Mouse (Mus musculus) brain, adult 2 months (tissue): Measurements from ENCODE around the gene Bckdha.

Source experiments
- DNase-seq: peaks from one replicate; pipeline ENCODE4 v3.0.0; 2011; ENCODE audit warnings: low read depth, low spot score

Bckdha gene

GRCm38 (mm10) chr7:25658657-25659472 lies at the start of gene Bckdha, which contains the start of gene Exosc5:
Bckdha (minus strand) TSS chr7:25658981.
Exosc5 (plus strand) TSS chr7:25659164.
- peak; percentile 100 for DNase-seq

DNA sequence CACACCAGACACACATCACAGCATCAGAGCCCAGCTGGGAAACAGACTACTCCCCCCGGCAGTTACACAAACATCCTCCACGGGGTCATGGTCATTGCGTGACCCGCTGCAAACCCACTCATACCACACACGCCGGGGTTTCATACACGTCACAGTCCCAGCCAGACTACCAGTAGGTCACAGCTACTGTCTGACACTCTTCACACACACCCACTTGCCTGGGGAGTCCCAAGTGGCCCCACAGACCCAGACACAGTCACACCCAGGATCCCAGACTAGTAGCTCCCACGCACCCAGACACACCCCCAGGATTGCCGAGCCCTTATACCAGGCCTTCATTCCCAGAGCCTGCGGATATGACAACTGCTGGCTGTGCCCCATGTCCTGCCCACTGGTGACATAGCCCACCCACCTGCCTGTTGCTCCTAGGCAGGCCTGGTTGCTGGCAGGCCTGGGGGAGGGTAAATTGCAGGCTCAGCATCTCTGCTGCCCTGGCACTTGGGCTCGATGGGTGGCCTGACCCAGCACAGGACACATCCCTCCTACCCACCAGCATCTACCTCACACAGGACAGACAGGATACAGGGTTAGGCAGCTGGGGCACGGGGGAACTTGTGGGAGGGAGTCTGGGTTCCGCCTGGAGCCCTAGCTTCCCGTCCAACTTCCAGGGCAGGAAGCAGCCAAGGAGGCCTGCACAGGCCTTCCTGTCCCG lies 49.0 kb upstream of the Bckdha start:
- peak; percentile 35 for DNase-seq

GRCm38 (mm10) chr7:25706578-25707170 lies 47.9 kb upstream of the Bckdha start:
- DNase-seq: peak; percentile 52

DNA sequence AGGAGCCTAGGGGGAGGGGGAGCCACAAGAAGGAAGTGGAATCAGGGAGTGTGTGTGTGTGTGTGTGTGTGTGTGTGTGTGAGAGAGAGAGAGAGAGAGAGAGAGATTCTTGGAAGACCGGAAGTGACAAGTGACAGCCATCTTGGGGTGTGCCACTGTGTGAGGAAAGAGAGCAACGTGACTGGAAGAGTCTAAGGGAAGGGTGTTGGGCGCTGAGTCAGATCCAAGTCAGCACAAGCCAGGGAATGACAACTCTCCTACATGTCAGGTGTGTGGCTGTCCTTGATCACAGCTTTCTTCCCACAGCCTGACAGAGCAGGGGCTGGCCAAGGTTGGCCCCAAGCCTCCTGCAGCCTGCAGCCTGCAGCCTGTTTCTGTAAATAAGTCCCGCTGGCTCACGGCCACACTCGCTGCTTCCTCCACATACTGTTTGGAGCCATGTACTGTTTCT lies 47.0 kb upstream of the Bckdha start:
- peak; percentile 80 for DNase-seq

GRCm38 (mm10) chr7:25704716-25705364 lies 46.1 kb upstream of the Bckdha start:
- DNase-seq: no peak

DNA sequence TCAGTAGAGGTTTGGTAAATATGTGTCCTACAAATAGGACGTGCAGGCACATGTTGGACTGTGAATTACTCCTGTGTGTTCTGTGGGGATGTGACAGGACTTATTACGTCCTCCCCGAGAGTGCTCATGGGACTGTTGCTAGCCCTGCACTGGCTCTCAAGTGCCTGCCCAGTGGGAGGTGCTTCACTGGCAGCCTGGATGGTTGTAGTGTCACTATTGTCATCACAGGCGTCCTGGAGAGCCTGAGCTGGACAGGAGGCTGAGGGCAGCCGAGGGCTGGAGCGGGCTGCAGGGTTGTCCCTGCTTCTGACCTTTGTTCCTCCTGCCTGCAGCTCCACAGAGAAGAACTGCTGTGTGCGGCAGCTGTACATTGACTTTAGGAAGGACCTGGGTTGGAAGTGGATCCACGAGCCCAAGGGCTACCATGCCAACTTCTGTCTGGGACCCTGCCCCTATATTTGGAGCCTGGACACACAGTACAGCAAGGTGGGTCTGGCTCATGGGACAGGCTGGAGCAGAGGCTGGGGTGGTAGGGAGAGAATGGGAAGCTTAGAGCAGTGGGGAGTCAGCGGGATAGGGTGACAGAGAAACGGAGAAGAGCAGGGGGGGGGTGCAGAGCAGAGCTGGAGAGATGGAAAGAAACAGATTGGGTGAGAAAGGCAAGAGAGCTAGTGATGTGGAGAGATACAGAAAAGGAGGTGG lies 45.2 kb upstream of the Bckdha start:
- DNase-seq: no peak

DNA sequence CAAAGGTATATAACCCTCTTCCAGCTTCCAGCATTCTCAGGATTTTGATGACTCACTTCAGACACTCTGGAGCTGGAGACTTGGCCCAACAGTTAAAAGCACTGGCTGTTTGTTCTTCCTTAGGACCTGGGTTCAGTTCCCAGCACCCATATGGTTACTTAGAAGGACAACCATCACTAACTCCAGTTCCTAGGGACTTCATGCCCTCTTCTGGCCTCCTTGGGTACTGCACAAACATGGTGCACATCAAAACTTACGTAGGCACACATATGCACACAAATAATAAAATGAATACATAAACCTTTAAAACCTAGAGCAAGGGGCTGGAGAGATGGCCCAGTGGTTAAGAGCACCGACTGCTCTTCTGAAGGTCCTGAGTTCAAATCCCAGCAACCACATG lies 43.6 kb upstream of the Bckdha start:
- no peak for DNase-seq

DNA sequence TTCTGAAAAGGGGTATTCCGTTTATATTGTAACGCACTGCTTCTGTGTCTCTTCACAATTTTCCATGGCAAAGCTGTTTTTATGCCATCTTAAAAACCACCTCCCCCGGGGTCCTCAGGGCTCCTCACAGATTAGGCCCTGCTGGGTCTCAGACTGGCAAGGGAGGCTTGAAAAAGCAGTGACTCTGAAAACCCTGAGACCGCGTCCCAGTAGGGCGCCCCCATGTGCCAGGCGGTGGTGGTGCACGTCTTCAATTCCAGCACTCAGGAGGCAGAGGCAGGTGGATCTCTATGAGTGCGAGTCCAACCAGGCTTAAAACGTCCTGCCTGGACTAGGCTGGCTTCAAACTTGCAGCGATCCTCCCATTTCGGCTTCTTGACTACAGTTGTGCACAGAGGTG lies 42.0 kb upstream of the Bckdha start:
- no peak for DNase-seq

- DNase-seq: no peak
Observed at GRCm38 (mm10) chr7:25699851-25700250, 41.1 kb upstream of the Bckdha start.

DNA sequence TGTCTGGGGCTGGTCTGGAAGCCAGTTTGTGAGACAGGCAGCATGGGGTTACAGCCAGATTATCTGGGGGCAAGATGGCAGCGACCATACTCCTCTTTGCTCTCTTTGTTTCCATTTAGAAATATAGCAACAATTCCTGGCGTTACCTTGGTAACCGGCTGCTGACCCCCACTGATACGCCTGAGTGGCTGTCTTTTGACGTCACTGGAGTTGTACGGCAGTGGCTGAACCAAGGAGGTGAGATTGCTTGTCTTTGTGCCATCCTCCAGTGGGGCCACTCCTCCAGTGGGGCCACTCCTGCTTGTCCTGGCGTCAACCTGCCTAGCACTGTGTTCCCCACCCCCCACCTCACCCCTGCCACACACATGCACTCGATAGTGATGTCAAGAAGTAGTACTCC lies 35.3 kb upstream of the Bckdha start:
- no peak for DNase-seq

GRCm38 (mm10) chr7:25690051-25690450 lies 31.3 kb upstream of the Bckdha start:
- no peak for DNase-seq

DNA sequence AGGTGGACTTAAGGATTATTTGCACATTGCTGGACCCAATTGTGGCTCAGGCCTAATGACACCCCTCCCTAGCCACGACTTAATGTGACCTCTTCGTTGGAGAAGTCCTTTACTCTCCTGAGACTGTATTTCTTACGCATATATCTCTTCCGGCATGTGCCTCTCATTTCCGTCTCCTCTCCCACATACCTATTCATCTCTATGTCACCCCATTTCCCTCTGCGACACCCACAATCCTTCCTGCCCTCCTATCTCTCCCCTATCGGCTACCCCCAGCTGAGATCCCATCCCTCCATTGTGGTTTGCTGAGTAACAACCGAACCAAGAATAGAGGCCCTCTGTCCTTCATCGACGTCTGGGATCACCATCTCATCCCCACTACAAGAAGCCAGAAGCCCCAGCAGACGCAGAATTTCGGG lies 30.8 kb upstream of the Bckdha start:
- DNase-seq: no peak

- peak; percentile 42 for DNase-seq
Observed at GRCm38 (mm10) chr7:25688810-25689586, 30.2 kb upstream of the Bckdha start.

GRCm38 (mm10) chr7:25687811-25688401 lies 29.1 kb upstream of the Bckdha start:
- no peak for DNase-seq

- peak; percentile 32 for DNase-seq
Observed at GRCm38 (mm10) chr7:25686680-25687531, 28.1 kb upstream of the Bckdha start, which contains the start of gene Tgfb1. Tgfb1 (plus strand) TSS chr7:25687002.

GRCm38 (mm10) chr7:25685926-25686470 lies 27.2 kb upstream of the Bckdha start:
- no peak for DNase-seq

- no peak for DNase-seq
Observed at GRCm38 (mm10) chr7:25684659-25685058, 25.9 kb upstream of the Bckdha start.

DNA sequence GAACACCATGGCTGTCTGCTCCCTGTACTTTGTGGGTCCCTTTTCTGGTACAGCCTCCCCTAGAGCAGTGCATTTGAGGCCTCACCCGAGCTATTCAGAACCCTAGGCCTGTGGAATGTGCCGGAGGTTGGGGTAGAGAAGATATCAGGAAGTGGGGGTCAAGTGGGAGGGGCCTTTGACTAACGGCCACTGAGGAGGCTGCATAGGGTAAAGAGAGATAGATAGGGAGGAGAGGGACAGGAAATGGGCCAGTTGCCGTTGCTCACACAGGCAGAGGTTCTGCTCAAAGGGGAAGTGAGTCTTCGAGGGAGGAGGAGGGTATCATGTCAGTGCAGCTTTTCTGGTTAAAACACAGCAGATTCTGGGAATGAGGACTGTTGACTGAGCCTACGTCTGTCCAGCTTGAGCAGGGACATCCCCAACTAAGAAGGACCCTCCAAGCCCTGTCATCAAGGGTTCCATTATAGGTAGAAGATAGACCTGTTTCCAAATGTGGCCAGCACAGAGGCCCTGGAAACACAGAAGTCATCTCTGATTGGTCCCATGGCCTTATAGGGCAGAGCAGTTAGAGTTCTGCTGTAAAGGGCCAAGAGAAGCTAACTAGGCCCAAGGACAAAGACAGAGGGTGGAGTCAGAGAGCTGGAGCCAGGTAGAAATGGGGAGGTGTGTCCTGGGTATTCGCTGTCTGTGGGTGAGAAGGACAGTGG lies 24.8 kb upstream of the Bckdha start:
- peak; percentile 17 for DNase-seq
